Mouse (Mus musculus) right cerebral cortex, postnatal 4 days (tissue): ENCODE results near the gene Alg11.

Source experiments
- DNase-seq: peaks from one replicate; pipeline ENCODE4 v3.0.0-alpha.2; 2022

The Alg11 gene

GRCm38 (mm10) chr8:22060446-22060889 is at the start of gene Alg11:
Gene Alg11, plus strand, starts transcription at chr8:22060721.
- DNase-seq = peak; percentile 95

GRCm38 (mm10) chr8:22013034-22013707 is 47.4 kb upstream of the Alg11 start:
- peak; percentile 48 for DNase-seq

- no peak for DNase-seq
These were observed 42.8 kb upstream of the Alg11 start for GRCm38 (mm10) chr8:22017731-22018130.

- DNase-seq = no peak
These were observed 41.0 kb upstream of the Alg11 start for GRCm38 (mm10) chr8:22019498-22019897.

GRCm38 (mm10) chr8:22022244-22022643 is 38.3 kb upstream of the Alg11 start:
- DNase-seq = no peak

- no peak for DNase-seq
These were observed 35.3 kb upstream of the Alg11 start for GRCm38 (mm10) chr8:22025241-22025640.

- no peak for DNase-seq
These were observed 31.5 kb upstream of the Alg11 start for GRCm38 (mm10) chr8:22028973-22029372.

GRCm38 (mm10) chr8:22030990-22031389 is 29.5 kb upstream of the Alg11 start:
- no peak for DNase-seq

GRCm38 (mm10) chr8:22036137-22036536 is 24.4 kb upstream of the Alg11 start:
- no peak for DNase-seq

- no peak for DNase-seq
These were observed 23.5 kb upstream of the Alg11 start for GRCm38 (mm10) chr8:22037022-22037421.

GRCm38 (mm10) chr8:22039468-22040152 is 20.9 kb upstream of the Alg11 start:
- no peak for DNase-seq

- no peak for DNase-seq
These were observed 20.4 kb upstream of the Alg11 start for GRCm38 (mm10) chr8:22040153-22040509.

GRCm38 (mm10) chr8:22042515-22042914 is 18.0 kb upstream of the Alg11 start:
- DNase-seq = no peak

- no peak for DNase-seq
These were observed 16.8 kb upstream of the Alg11 start for GRCm38 (mm10) chr8:22043706-22044105.

GRCm38 (mm10) chr8:22047699-22048464 is 12.6 kb upstream of the Alg11 start:
- DNase-seq = peak; percentile 47

- no peak for DNase-seq
These were observed 5.6 kb upstream of the Alg11 start for GRCm38 (mm10) chr8:22054674-22055491.

- DNase-seq = no peak
These were observed 5.0 kb upstream of the Alg11 start for GRCm38 (mm10) chr8:22055492-22055877.

- no peak for DNase-seq
These were observed 3.7 kb upstream of the Alg11 start for GRCm38 (mm10) chr8:22056850-22057249.

GRCm38 (mm10) chr8:22058368-22058767 is 2.2 kb upstream of the Alg11 start:
- no peak for DNase-seq

- no peak for DNase-seq
These were observed 1.3 kb upstream of the Alg11 start for GRCm38 (mm10) chr8:22059153-22059738.

- DNase-seq = no peak
These were observed 588 bp upstream of the Alg11 start, which contains the start of gene Atp7b for GRCm38 (mm10) chr8:22059821-22060445. Gene Atp7b, minus strand, starts transcription at chr8:22060305.

- DNase-seq = no peak
These were observed 605 bp downstream of the Alg11 start for GRCm38 (mm10) chr8:22061126-22061525.
